Mouse (Mus musculus): ENCODE measurements at regions not wholly inside any gene's neighbourhood (a gene's known extent, or its start where the extent isn't known, plus 50 kb on each side); places are given as distances from the start of the nearest gene placed in this dataset.

DNA sequence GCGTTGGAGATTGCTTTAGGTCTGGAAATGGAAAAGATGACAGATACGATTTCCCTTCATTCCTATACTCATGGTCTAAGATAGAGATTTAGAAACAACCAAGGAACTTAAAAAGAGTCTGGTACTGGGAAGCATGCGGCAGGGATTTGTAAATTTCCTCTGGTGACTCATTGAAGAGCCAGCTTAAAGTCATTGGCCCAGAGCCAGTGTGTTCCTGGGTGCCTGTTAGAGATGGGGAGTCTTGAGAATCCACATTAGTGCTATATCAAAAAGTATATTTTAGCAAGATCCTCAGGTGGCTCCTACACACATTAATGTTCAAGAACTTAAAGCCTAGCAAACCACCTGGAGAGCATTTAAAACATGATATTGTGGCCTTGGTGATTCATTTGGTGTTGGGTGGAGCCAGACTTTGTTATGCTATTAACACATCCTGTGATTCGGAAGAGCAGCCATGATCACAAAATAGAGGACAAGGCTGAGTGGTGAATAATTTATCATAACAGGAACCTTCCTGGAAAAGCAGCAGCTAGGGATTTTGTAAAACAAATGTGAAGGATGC, 67.8 kb upstream of the Nectin3 start:
- H3K4me3 ChIP-seq = no peak overlapping the region
- no peak overlapping the region for H3K9ac ChIP-seq
- 83% methylated on average over 4 of the region's 4 CpGs for WGBS
- H3K4me1 ChIP-seq = no peaks in the 10 kb centered on the region
- no peak for ATAC-seq (replicated peaks)
- H3K36me3 ChIP-seq (replicated peaks) = no peaks in the 10 kb centered on the region
- H3K4me2 ChIP-seq = no peak overlapping the region
- no peaks in the 10 kb centered on the region for H3K9me3 ChIP-seq
- H3K27me3 ChIP-seq (replicated peaks) = no peaks in the 10 kb centered on the region
- no peak overlapping the region for H3K27ac ChIP-seq

DNA sequence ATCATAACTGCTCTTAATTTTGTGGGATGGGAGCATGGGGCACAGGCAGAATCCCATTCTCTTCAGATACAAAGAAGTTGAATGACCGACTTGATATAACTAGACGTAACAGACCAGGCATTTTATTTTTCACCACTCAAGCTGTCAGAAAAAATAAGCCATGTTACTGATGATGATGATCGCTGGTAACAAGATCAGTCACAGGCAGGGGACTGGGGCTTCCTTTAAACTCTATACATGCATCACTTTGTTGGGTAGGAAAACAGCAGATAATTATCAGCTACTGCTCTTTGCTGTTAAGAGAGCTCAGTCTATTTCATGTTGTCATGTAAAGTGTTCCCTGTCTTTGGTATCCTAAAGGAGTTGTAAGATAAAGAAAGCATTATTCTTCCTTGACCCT, 59.0 kb upstream of the Nectin3 start:
- H3K27ac ChIP-seq = no peak overlapping the region
- H3K9me3 ChIP-seq = no peaks in the 10 kb centered on the region
- no peak overlapping the region for H3K4me2 ChIP-seq
- H3K27me3 ChIP-seq (replicated peaks) = no peaks in the 10 kb centered on the region
- no peaks in the 10 kb centered on the region for H3K36me3 ChIP-seq (replicated peaks)
- 67% methylated on average over 3 of the region's 3 CpGs for WGBS
- H3K4me3 ChIP-seq = no peak overlapping the region
- no peak overlapping the region for H3K9ac ChIP-seq
- H3K4me1 ChIP-seq = no peaks in the 10 kb centered on the region
- no peak for ATAC-seq (replicated peaks)

DNA sequence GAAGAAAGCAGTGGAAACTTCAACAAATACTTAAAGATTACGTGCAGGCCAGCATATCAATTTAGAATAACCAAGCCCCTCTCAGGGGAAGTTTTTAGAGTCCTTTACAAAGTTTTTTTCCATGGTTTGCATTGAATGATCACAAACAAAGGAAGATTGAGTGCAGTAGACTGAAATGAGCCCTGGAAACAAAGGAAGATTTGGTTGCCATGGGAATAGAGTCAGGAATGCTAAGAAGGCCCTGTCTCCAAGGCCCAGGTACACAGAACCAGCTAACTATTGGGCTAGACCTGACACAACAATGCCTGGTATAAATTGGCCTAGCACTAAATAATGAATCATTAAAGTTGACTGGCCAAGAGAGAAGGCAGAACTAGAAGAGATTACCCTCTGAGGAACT, 49.9 kb upstream of the Nectin3 start:
- WGBS = 16% methylated on average over 1 of the region's 1 CpGs
- Histone ChIP-seq H3K4me1 (no peaks in the 10 kb centered on the region), H3K4me2 (no peak overlapping the region), H3K9me3 (no peaks in the 10 kb centered on the region), H3K9ac (no peak overlapping the region), H3K4me3 (no peak overlapping the region), H3K36me3 (replicated peaks) (no peaks in the 10 kb centered on the region), H3K27me3 (replicated peaks) (no peaks in the 10 kb centered on the region), H3K27ac (no peak overlapping the region)
- no peak for ATAC-seq (replicated peaks)

All from midbrain, embryonic 15.5 days (tissue).